Mouse (Mus musculus) heart, postnatal 0 days (tissue): ENCODE data around the gene Ccnl2. TPM values are rescaled to one million over a fixed set of nuclear protein-coding genes. Genes with fewer than 3 reads are reported as not detected.

ENCODE experiments used
- ATAC-seq: fragments of 200-750 bp; cut with Nextera tagmentation; 2 replicates; pipeline ENCODE4 v1.8.0; 2017; ENCODE audit warnings: low read depth, moderate number of reproducible peaks, moderate library complexity; ENCODE audit not compliant: insufficient read depth
- DNase-seq: peaks from one replicate; pipeline ENCODE4 v3.0.0-alpha.2; 2016; ENCODE audit warnings: low spot score
- H3K27ac ChIP-seq: fragments of 300-500 bp; sonication (generic); 2 replicates; pipeline ENCODE4 v1.5.1; 2014; ENCODE audit warnings: low read depth, mild to moderate bottlenecking
- H3K27me3 ChIP-seq: fragments of 300-500 bp; sonication (generic); 2 replicates; pipeline ENCODE4 v1.6.1; 2014; ENCODE audit warnings: low read length, mixed read lengths; ENCODE audit not compliant: control insufficient read depth, insufficient read depth
- H3K36me3 ChIP-seq: fragments of 300-500 bp; sonication (generic); replicated peaks from 2 replicates; pipeline ENCODE4 v1.6.1; 2014; ENCODE audit warnings: low read length, mixed read lengths; ENCODE audit not compliant: control insufficient read depth, insufficient read depth
- H3K4me1 ChIP-seq: fragments of 300-500 bp; sonication (generic); 2 replicates; pipeline ENCODE4 v1.6.1; 2014; ENCODE audit warnings: antibody characterized with exemption; ENCODE audit not compliant: control insufficient read depth, insufficient read depth
- H3K4me2 ChIP-seq: fragments of 300-500 bp; sonication (generic); 2 replicates; pipeline ENCODE4 v1.6.1; 2014; ENCODE audit warnings: low read depth, mild to moderate bottlenecking, low read length, moderate library complexity
- H3K4me3 ChIP-seq: fragments of 300-500 bp; sonication (generic); 2 replicates; pipeline ENCODE4 v1.5.1; 2014; ENCODE audit warnings: low read depth, low read length
- H3K9ac ChIP-seq: fragments of 300-500 bp; sonication (generic); replicated peaks from 2 replicates; pipeline ENCODE4 v1.6.1; 2014; ENCODE audit warnings: low read depth, low read length, mixed read lengths
- H3K9me3 ChIP-seq: fragments of 300-500 bp; sonication (generic); replicated peaks from 2 replicates; pipeline ENCODE4 v1.6.1; 2016; ENCODE audit warnings: low read length; ENCODE audit not compliant: control insufficient read depth
- CTCF ChIP-seq: IDR thresholded peaks from 2 replicates; pipeline ENCODE4 v1.5.1; 2016; ENCODE audit warnings: antibody characterized with exemption, control low read depth, low read depth
- EP300 ChIP-seq: IDR thresholded peaks from 2 replicates; pipeline ENCODE4 v1.6.1; 2016; ENCODE audit warnings: antibody characterized with exemption, low read depth
- WGBS: fragments of 180-500 bp; shearing (Covaris S2); extraction: QIAGEN DNeasy Blood & Tissue Kit; methylation state at CpG from one replicate; pipeline ENCODE4 v1.1.7; 2014; 5-methylcytosine and 5-hydroxymethylcytosine counted together
- polyA plus RNA-seq: library from polyadenylated mRNA; unstranded; fragments of >200 nt; fragmentation: Nextera tagmentation; extraction: Ambion mirVana; gene quantifications from 2 replicates; pipeline ENCODE4 v1.2.1, GENCODE M21; 2015
- total RNA-seq: library from RNA; depleted of rRNA; stranded (reverse); fragments of >200 nt; gene quantifications from 2 replicates; pipeline ENCODE4 v1.2.3, GENCODE M21; 2014; ENCODE audit warnings: low replicate concordance

The Ccnl2 gene
- total and polyA plus RNA-seq, 2 experiments from 2014 or later: 80.7 to 83.0 TPM

DNA sequence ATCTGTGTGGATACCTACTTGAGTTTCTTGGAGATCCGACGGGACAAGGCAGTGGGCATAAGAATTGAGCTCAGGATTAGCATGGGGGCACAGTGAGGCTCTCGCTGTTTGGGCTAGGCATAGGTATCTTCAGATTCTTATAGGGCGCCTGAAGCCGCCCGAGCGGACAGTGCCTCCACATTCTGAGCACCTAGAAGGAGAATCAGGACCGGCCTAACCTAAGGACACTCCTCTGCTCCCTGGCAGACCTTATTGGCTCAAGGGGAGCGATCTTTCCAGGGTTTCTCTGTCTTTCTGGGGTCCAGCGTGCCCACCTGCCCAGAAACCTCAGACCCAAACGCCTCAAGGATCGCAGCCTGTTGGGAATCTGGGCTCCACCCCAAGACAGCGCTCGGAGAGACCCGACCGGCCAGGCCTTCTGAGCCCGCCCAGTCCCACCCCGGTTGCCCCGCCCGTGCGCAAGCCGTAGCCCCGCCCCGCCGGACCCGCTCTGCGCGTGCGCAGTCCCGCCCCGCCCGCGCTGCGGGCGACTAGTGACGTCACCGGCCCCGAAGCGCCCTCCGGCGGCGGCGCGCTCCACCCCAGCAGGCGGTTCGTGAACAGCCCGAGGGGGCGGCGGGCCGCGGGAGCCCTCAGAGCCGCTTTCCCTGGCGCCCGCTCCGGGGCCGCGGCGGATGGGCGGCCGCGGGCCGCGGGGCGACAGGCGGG, 34.7 kb downstream of the Ccnl2 start, which contains the start of gene Dvl1:
TSS of gene Dvl1 (plus strand) at position 532 of the 708 bp plus-strand sequence.
- WGBS: 2% methylated on average over 43 of the region's 65 CpGs
- peaks cover 16% of the 10 kb centered on the region for H3K4me1 ChIP-seq
- peak; percentile 39 for TF ChIP-seq CTCF
- TF ChIP-seq EP300: no peak
- H3K27ac ChIP-seq: peak within 1 kb of the TSS; percentile 49
- ATAC-seq (peak; percentile 94), DNase-seq (peak; percentile 88)
- H3K4me3 ChIP-seq: peak within 1 kb of the TSS; percentile 63
- H3K9ac ChIP-seq: peak within 1 kb of the TSS; percentile 80
- H3K27me3 ChIP-seq: no peaks in the 10 kb centered on the region
- H3K9me3 ChIP-seq: no peaks in the 10 kb centered on the region
- peak within 1 kb of the TSS; percentile 74 for H3K4me2 ChIP-seq
- H3K36me3 ChIP-seq: no peaks in the 10 kb centered on the region

DNA sequence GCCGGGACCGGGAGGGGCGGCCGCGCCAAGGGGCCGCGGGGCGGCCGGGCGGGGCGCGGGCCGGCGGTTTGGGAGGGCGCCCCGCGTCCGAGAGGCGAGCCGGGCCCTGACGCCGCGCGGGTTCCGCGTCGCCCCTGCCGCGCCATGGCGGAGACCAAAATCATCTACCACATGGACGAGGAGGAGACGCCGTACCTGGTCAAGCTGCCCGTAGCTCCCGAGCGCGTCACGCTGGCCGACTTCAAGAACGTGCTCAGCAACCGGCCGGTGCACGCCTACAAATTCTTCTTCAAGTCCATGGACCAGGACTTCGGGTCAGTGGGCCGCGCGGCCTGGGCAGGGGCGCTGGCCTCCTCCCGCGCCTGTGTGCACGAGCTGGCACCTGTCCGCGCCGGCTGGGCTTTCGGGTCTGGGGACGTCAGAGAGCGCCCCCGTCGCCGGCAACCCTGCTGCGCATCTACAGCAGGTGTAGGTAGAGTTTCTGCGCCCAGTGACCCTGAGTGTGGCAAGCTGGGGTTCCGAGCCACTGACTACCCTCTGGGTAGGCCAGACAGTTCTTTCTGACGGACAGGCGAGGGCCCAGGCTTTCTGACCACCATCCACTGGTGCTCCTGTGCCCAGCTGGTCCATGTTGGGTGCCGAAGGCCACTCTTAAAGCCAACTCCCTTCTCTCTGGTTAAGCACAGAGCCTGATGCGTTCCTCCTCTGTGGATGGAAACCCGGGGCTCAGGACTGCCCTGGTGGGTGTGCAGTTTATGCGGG, 35.5 kb downstream of the Ccnl2 start:
- TF ChIP-seq CTCF (no peak), EP300 (no peak)
- ATAC-seq: peak; percentile 46
- peak overlapping the region; percentile 74 for H3K4me2 ChIP-seq
- 2% methylated on average over 55 of the region's 69 CpGs for WGBS
- no peaks in the 10 kb centered on the region for H3K9me3 ChIP-seq
- no peaks in the 10 kb centered on the region for H3K27me3 ChIP-seq
- peaks cover 16% of the 10 kb centered on the region for H3K4me1 ChIP-seq
- peak; percentile 11 for DNase-seq
- no peaks in the 10 kb centered on the region for H3K36me3 ChIP-seq
- peak overlapping the region; percentile 49 for H3K27ac ChIP-seq
- peak overlapping the region; percentile 63 for H3K4me3 ChIP-seq
- peak overlapping the region; percentile 80 for H3K9ac ChIP-seq

DNA sequence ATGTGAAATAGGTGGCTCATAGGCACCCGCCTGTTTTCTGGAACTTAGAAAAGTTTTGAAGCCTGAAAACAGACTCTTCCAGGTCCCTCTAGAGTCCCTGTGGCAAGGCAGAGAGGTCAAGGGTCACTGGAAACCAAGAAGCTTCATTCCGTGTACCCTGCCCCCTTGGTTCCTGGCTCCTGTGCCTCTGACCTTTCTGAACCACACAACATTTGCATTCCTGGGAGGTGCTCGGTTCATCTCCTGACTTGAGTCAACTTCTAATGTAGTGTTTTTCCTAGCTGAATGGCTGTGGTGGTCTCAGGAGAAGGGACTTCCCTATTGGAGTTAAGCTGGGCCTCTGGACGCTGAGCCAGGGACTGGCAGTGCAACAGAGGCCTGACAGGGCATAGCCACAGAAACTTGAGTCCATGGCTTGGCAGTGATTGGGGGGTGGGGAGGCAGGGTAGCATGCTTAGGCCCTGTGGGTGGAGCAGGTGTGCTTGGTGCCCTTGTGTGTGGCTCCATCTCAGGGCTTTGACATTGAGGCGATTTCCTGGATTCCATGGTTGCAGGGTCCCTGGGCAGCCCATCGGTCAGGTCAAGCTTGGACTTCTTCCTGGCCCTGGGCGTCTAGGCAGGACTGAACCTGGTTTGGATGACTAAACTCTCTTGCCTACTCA, 36.3 kb downstream of the Ccnl2 start:
- ATAC-seq (no peak), DNase-seq (peak; percentile 4)
- Histone ChIP-seq H3K4me3 (peak overlapping the region; percentile 63), H3K9me3 (no peaks in the 10 kb centered on the region), H3K9ac (0 out of 2 replicates have a peak overlapping the region, but pooled peaks have one; percentile 80), H3K36me3 (no peaks in the 10 kb centered on the region), H3K27ac (no peak overlapping the region), H3K27me3 (no peaks in the 10 kb centered on the region), H3K4me1 (peaks cover 16% of the 10 kb centered on the region), H3K4me2 (peak overlapping the region; percentile 74)
- 65% methylated on average over 7 of the region's 7 CpGs for WGBS
- TF ChIP-seq CTCF: no peak
- TF ChIP-seq EP300: no peak

GRCm38 (mm10) chr4:155849391-155849790, 37.1 kb downstream of the Ccnl2 start:
- H3K4me1 ChIP-seq: peaks cover 16% of the 10 kb centered on the region
- DNase-seq: peak; percentile 2
- no peak for TF ChIP-seq EP300
- no peak for TF ChIP-seq CTCF
- H3K4me2 ChIP-seq: no peak overlapping the region
- H3K27me3 ChIP-seq: no peaks in the 10 kb centered on the region
- no peak overlapping the region for H3K9ac ChIP-seq
- 87% methylated on average over 2 of the region's 2 CpGs for WGBS
- H3K9me3 ChIP-seq: no peaks in the 10 kb centered on the region
- H3K36me3 ChIP-seq: peaks cover 3% of the 10 kb centered on the region; the same call in 1 of the 2 replicates
- H3K27ac ChIP-seq: no peak overlapping the region
- ATAC-seq: no peak
- H3K4me3 ChIP-seq: no peak overlapping the region

- Histone ChIP-seq H3K9me3 (no peaks in the 10 kb centered on the region), H3K27me3 (no peaks in the 10 kb centered on the region), H3K36me3 (peaks cover 8% of the 10 kb centered on the region), H3K27ac (no peak overlapping the region), H3K4me3 (no peak overlapping the region), H3K9ac (no peak overlapping the region), H3K4me2 (no peak overlapping the region), H3K4me1 (peaks cover 16% of the 10 kb centered on the region)
- no peak for ATAC-seq
- TF ChIP-seq EP300 (no peak), CTCF (no peak)
- WGBS: 81% methylated on average over 3 of the region's 3 CpGs
- no peak for DNase-seq
Measured at GRCm38 (mm10) chr4:155849792-155850451, 37.6 kb downstream of the Ccnl2 start.
